Mouse (Mus musculus) left cerebral cortex, postnatal 25 days (tissue): ENCODE data around the gene Gm37240. TPM values are rescaled to one million over a fixed set of nuclear protein-coding genes. Genes with fewer than 3 reads are reported as not detected.

Experiments used
- DNase-seq, 2 experiments: peaks; one replicate each; pipeline ENCODE4 v3.0.0; 2022; ENCODE audit warnings: low spot score in 2 of 2, mixed read lengths in 1 of 2
- intact Hi-C: fragments of 180-260 bp; cut with DNase I; formaldehyde crosslinking; loops from one replicate; pipeline ENCODE4 v1.15.1; 2025
- total RNA-seq, 2 experiments: library from RNA; stranded (reverse); gene quantifications; 2 replicates each; pipeline ENCODE4 v1.2.3; 2021

The Gm37240 gene
- total RNA-seq, 2 experiments from 2014 or later, result 0.69 to 2.2 TPM

- intact Hi-C loops, result no loop called here
Measured at GRCm38 (mm10) chr3:84837984-84838383, 1049.3 kb downstream of the Gm37240 start.

GRCm38 (mm10) chr3:84836029-84836428 lies 1051.3 kb downstream of the Gm37240 start:
- intact Hi-C loops, result no loop called here
- DNase-seq, result no peak

More at GRCm38 (mm10) chr3:84837984-84838383, 1049.3 kb downstream of the Gm37240 start:
- DNase-seq, result no peak

GRCm38 (mm10) chr3:84829366-84829765 lies 1058.0 kb downstream of the Gm37240 start:
- intact Hi-C loops, result no loop called here
- DNase-seq, result no peak

GRCm38 (mm10) chr3:84827617-84828016 lies 1059.7 kb downstream of the Gm37240 start:
- no peak for DNase-seq
- intact Hi-C loops, result no loop called here

GRCm38 (mm10) chr3:84826938-84827337 lies 1060.4 kb downstream of the Gm37240 start:
- intact Hi-C loops, result no loop called here
- DNase-seq, result no peak

GRCm38 (mm10) chr3:84826405-84826804 lies 1060.9 kb downstream of the Gm37240 start:
- no peak for DNase-seq
- intact Hi-C loops, result no loop called here

GRCm38 (mm10) chr3:84825990-84826389 lies 1061.3 kb downstream of the Gm37240 start:
- DNase-seq, result no peak
- intact Hi-C loops, result no loop called here

GRCm38 (mm10) chr3:84820654-84821201 lies 1066.6 kb downstream of the Gm37240 start:
- intact Hi-C loops, result no loop called here

GRCm38 (mm10) chr3:84816951-84817350 lies 1070.4 kb downstream of the Gm37240 start:
- intact Hi-C loops, result loop anchor here (10.0 kb wide), 1 partner anchor 122 kb away; no protein-coding TSS in a partner anchor

More at GRCm38 (mm10) chr3:84820654-84821201, 1066.6 kb downstream of the Gm37240 start:
- DNase-seq, result no peak

GRCm38 (mm10) chr3:84815461-84815860 lies 1071.9 kb downstream of the Gm37240 start:
- peak; percentile 44 to 50 for DNase-seq
- intact Hi-C loops, result loop anchor here (10.0 kb wide), 1 partner anchor 121 kb away; no protein-coding TSS in a partner anchor

More at GRCm38 (mm10) chr3:84816951-84817350, 1070.4 kb downstream of the Gm37240 start:
- DNase-seq, result no peak

- intact Hi-C loops, result loop anchor here (10.0 kb wide), 1 partner anchor 120 kb away; no protein-coding TSS in a partner anchor
- DNase-seq, result no peak
Measured at GRCm38 (mm10) chr3:84814762-84815381, 1072.4 kb downstream of the Gm37240 start, which contains the start of gene Fbxw7. Gene Fbxw7, plus strand, starts transcription at chr3:84815268.

GRCm38 (mm10) chr3:84814157-84814761 lies 1073.1 kb downstream of the Gm37240 start:
- intact Hi-C loops, result loop anchor here (10.0 kb wide), 1 partner anchor 119 kb away; no protein-coding TSS in a partner anchor
- DNase-seq, result peak; percentile 99 to 100

- intact Hi-C loops, result loop anchor here (10.0 kb wide), 1 partner anchor 119 kb away; no protein-coding TSS in a partner anchor
- no peak for DNase-seq
Measured at GRCm38 (mm10) chr3:84813436-84814156, 1073.7 kb downstream of the Gm37240 start.

GRCm38 (mm10) chr3:84810803-84811202 lies 1076.5 kb downstream of the Gm37240 start:
- intact Hi-C loops, result loop anchor here (10.0 kb wide), 1 partner anchor 116 kb away; no protein-coding TSS in a partner anchor
- DNase-seq, result no peak

- DNase-seq, result no peak
- intact Hi-C loops, result no loop called here
Measured at GRCm38 (mm10) chr3:84808906-84809305, 1078.4 kb downstream of the Gm37240 start.

- intact Hi-C loops, result no loop called here
- DNase-seq, result no peak
Measured at GRCm38 (mm10) chr3:84807826-84808225, 1079.5 kb downstream of the Gm37240 start.

- DNase-seq, result no peak
- intact Hi-C loops, result no loop called here
Measured at GRCm38 (mm10) chr3:84806206-84806605, 1081.1 kb downstream of the Gm37240 start.

- intact Hi-C loops, result no loop called here
- DNase-seq, result no peak
Measured at GRCm38 (mm10) chr3:84804036-84804435, 1083.3 kb downstream of the Gm37240 start.

GRCm38 (mm10) chr3:84787914-84788313 lies 1099.4 kb downstream of the Gm37240 start:
- intact Hi-C loops, result no loop called here
- DNase-seq, result no peak

- intact Hi-C loops, result no loop called here
- DNase-seq, result no peak
Measured at GRCm38 (mm10) chr3:84776084-84776483, 1111.2 kb downstream of the Gm37240 start.
